Mouse (Mus musculus) gastrocnemius, adult 18-20 months (tissue): ENCODE measurements around the gene Pacs1. TPM values are rescaled to one million over a fixed set of nuclear protein-coding genes. Genes with fewer than 3 reads are reported as not detected.
"Not testable (repeated sequence)": the region's sequence is repeated elsewhere in the genome, so short reads cannot be mapped to it uniquely, and the experiment has no call there.

Source experiments
- DNase-seq: peaks from one replicate; pipeline ENCODE4 v3.0.0; 2021; ENCODE audit warnings: low spot score
- total RNA-seq, 2 experiments: library from RNA; stranded (reverse); gene quantifications; 2 replicates each; pipeline ENCODE4 v1.2.3; 2021

Pacs1 gene
- total RNA-seq, 2 experiments from 2014 or later, result 6.5 to 8.2 TPM

- DNase-seq, result no peak
Observed at GRCm38 (mm10) chr19:5152261-5152660, 120.7 kb downstream of the Pacs1 start.

- DNase-seq, result no peak
Observed at GRCm38 (mm10) chr19:5151741-5152140, 121.2 kb downstream of the Pacs1 start.

- DNase-seq, result peak; percentile 47
Observed at GRCm38 (mm10) chr19:5151331-5151730, 121.6 kb downstream of the Pacs1 start.

GRCm38 (mm10) chr19:5150358-5150757 is 122.6 kb downstream of the Pacs1 start:
- no peak for DNase-seq

- DNase-seq, result not testable (repeated sequence)
Observed at GRCm38 (mm10) chr19:5149041-5149440, 123.9 kb downstream of the Pacs1 start.

- DNase-seq, result peak; percentile 36
Observed at GRCm38 (mm10) chr19:5139640-5140039, 133.3 kb downstream of the Pacs1 start.

GRCm38 (mm10) chr19:5131237-5131636 is 141.7 kb downstream of the Pacs1 start:
- DNase-seq, result no peak

GRCm38 (mm10) chr19:5129770-5130169 is 143.1 kb downstream of the Pacs1 start:
- DNase-seq, result no peak

- DNase-seq, result no peak
Observed at GRCm38 (mm10) chr19:5124055-5124614, 148.8 kb downstream of the Pacs1 start.

- no peak for DNase-seq
Observed at GRCm38 (mm10) chr19:5123241-5123640, 149.7 kb downstream of the Pacs1 start.

GRCm38 (mm10) chr19:5122492-5122891 is 150.4 kb downstream of the Pacs1 start:
- no peak for DNase-seq

GRCm38 (mm10) chr19:5118384-5118698 is 154.6 kb downstream of the Pacs1 start, which contains the start of gene Klc2:
Klc2 (minus strand) TSS chr19:5118560.
- no peak for DNase-seq

- peak; percentile 81 for DNase-seq
Observed at GRCm38 (mm10) chr19:5117494-5118383, 155.2 kb downstream of the Pacs1 start.

- DNase-seq, result no peak
Observed at GRCm38 (mm10) chr19:5113783-5114182, 159.1 kb downstream of the Pacs1 start.

- no peak for DNase-seq
Observed at GRCm38 (mm10) chr19:5109659-5110453, 163.1 kb downstream of the Pacs1 start.

GRCm38 (mm10) chr19:5108702-5109101 is 164.2 kb downstream of the Pacs1 start:
- no peak for DNase-seq

GRCm38 (mm10) chr19:5108271-5108575 is 164.7 kb downstream of the Pacs1 start:
- peak; percentile 38 for DNase-seq

GRCm38 (mm10) chr19:5107556-5108270 is 165.2 kb downstream of the Pacs1 start:
- no peak for DNase-seq

GRCm38 (mm10) chr19:5106731-5107191 is 166.2 kb downstream of the Pacs1 start, which contains the start of gene Rab1b:
Rab1b (minus strand) TSS chr19:5107072.
- DNase-seq, result peak; percentile 98

GRCm38 (mm10) chr19:5106074-5106473 is 166.8 kb downstream of the Pacs1 start:
- DNase-seq, result no peak

GRCm38 (mm10) chr19:5098363-5099143 is 174.4 kb downstream of the Pacs1 start, which contains the start of gene Cnih2:
Cnih2 (minus strand) TSS chr19:5098521.
- DNase-seq, result no peak
